Mouse (Mus musculus): ENCODE results near the gene Chic2. TPM values are rescaled to one million over a fixed set of nuclear protein-coding genes. Genes with fewer than 3 reads are reported as not detected.

The Chic2 gene
- 56.8 and 62.3 TPM in 2 replicates for total RNA-seq (2015)
- total RNA-seq (2017), result 41.4 and 49.9 TPM in 2 replicates

- peak; percentile 81 for ATAC-seq (ENCODE audit: poor library complexity, severe bottlenecking)
Measured at GRCm38 (mm10) chr5:75044310-75044904, at the start of gene Chic2. Chic2 (minus strand) TSS chr5:75044774.

- no peak for ATAC-seq (ENCODE audit: poor library complexity, severe bottlenecking)
Measured at GRCm38 (mm10) chr5:75085906-75086305, 41.3 kb upstream of the Chic2 start.

DNA sequence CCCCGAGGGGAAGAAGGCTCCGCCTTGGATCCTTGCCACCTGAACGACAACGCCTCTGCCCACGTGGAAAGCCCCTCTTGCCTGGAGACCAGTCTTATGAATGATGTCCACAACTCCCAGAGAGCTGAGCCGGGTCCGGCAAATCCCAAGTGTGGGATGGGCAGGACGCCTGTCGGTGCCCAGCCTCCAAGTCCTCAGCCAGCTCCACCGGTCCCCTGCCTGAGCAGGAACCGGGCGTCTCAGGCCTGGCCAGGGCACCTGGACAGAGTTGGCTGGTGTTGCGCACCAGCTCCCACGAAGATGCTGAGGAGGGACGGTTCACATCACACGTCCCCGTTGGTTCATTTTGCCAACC is 40.9 kb upstream of the Chic2 start:
- ATAC-seq (ENCODE audit: poor library complexity, severe bottlenecking), result no peak

- no peak for ATAC-seq (ENCODE audit: poor library complexity, severe bottlenecking)
Measured at GRCm38 (mm10) chr5:75084871-75085520, 40.4 kb upstream of the Chic2 start.

DNA sequence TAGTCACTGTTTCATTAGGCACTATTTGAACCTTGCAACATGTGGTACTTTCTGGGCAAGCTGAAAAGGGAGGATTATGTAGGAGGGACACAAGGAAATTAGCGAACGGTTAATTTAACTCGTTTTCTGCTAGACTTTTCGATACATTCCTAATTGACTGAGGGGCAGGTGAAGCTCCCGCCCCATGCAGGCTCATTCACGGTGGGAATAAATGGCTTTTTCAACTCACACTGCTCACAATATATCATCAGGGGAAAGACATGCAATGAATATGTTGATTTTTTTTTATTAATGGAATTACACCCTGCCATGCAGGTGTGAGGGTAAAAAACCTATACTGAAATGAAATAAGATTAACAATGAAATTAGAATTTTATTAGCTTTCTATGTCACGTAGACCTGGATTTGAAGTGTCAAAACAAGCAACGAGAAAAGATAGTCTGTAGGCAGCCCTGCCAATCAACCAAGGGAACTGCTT is 39.9 kb upstream of the Chic2 start:
- no peak for ATAC-seq (ENCODE audit: poor library complexity, severe bottlenecking)

GRCm38 (mm10) chr5:75083591-75084392 is 39.2 kb upstream of the Chic2 start:
- ATAC-seq (ENCODE audit: poor library complexity, severe bottlenecking), result no peak

DNA sequence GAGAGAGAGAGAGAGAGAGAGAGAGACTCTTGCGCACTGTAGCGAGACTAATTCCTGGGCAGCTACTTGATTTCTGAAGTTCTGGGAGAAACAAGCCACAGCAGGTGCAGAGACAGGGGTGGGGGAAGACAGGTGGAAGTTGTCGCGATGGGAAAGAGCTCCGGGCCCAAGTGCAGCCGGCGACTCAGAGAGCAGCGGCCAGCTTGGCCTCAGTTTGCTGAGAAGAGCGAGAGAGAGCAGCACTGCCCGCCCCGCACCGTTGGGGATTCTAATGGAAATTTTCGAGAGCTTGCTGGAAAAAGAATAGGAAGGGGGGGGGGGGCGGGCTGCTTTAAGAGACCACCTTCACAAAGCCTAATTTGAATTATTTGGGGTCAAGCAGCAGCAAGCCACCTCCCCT is 38.5 kb upstream of the Chic2 start:
- ATAC-seq (ENCODE audit: poor library complexity, severe bottlenecking), result no peak

GRCm38 (mm10) chr5:75082439-75082838 is 37.9 kb upstream of the Chic2 start:
- ATAC-seq (ENCODE audit: poor library complexity, severe bottlenecking), result no peak

GRCm38 (mm10) chr5:75079564-75079963 is 35.0 kb upstream of the Chic2 start:
- ATAC-seq (ENCODE audit: poor library complexity, severe bottlenecking), result no peak

DNA sequence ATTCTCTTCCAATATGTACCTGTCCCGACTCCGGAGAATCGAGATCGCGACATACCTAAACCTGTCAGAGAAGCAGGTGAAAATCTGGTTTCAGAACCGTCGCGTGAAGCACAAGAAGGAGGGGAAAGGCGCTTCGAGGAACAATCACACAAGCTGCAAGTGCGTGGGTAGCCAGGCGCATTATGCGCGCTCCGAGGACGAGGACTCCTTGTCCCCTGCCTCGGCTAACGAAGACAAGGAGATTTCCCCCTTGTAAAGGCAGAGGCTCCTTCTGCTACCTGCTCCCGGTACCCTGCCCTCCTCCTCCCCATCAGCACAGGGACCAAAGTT is 32.4 kb upstream of the Chic2 start:
- no peak for ATAC-seq (ENCODE audit: poor library complexity, severe bottlenecking)

GRCm38 (mm10) chr5:75076326-75077050 is 31.9 kb upstream of the Chic2 start:
- ATAC-seq (ENCODE audit: poor library complexity, severe bottlenecking), result no peak

DNA sequence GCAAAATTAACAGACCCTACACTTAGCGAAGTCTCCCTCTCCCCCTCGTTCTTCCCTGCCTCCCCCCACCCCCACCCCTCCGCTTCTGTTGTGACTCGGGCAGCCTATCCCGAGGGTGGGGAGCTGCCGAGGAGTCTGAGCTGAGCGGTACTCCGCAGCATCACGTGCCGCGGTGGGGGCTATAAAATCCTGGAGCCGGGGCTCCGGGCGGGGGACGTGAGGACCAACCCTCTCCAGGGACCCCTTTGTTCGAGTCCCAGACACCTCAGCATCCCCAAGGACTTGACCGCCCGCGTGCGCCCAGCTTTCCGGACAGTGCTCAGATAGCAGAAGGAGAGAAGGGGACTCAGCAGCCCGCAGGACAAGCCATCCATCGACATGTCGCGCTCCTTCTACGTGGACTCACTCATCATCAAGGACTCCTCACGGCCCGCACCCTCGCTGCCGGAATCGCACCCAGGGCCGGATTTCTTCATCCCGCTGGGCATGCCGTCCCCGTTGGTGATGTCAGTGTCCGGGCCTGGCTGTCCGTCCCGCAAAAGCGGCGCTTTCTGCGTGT is 30.9 kb upstream of the Chic2 start, which contains the start of gene Gsx2:
Gene Gsx2, plus strand, starts transcription at position 219 of the 559 bp plus-strand sequence.
- ATAC-seq (ENCODE audit: poor library complexity, severe bottlenecking), result no peak

DNA sequence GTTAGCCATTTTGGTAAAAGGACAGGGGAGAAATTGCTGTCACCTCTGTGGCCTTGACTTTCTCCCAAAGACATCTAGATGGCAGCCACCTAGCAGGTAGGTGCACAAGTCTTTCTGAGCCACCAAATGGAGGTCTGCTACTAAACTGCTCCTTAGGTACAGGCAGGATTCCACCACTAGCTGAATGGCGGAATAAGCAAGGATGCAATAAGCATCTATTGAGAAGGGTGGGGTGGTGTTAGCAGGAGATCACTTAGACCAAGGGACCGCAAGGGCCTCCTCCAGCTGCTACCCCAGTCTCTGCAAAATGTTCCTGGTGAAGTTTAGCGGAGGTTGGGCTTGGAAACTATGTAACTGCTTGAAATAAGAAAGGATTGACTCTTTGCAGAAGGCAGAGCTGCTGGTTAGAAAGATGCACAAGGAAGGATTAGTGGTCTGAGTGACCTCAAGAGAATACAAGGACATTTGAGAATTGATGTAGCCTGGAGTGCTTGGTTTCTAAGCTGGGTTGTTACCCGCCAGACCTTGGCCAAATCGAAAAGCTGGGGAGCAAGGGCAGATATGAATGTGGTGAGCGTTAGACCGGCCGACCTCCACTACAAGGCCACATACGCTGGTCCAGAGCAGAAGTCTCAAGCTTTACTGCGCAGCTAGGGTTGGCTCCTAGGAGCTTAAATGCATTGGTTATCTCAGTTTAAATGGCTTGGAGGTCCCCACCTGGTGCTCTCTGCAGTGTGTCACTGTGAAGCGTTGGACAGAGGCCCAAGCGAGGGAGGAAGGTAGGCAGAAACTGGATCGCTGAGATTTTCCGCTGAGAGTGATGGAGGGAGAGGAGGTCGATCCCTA is 30.2 kb upstream of the Chic2 start:
- no peak for ATAC-seq (ENCODE audit: poor library complexity, severe bottlenecking)

GRCm38 (mm10) chr5:75074132-75074531 is 29.6 kb upstream of the Chic2 start:
- ATAC-seq (ENCODE audit: poor library complexity, severe bottlenecking), result no peak

DNA sequence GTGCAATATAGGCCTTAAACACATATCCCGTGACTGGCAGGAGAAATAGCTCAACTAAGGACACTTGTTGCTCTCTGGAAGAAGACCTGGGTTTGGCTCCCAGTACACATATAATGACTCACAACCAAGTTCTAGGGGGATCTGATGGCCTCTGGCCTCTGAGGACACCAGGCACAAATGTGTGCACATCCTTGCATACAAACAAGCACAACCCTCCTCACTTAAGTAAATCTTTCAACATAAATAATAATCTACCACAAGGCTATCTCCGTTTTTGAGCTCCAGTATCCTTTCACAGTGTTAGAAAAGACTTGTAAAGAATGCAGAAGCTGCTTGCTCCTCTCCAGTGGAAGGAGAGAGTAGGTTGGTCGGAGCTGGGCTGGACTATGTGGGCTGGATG is 29.1 kb upstream of the Chic2 start:
- ATAC-seq (ENCODE audit: poor library complexity, severe bottlenecking), result no peak

DNA sequence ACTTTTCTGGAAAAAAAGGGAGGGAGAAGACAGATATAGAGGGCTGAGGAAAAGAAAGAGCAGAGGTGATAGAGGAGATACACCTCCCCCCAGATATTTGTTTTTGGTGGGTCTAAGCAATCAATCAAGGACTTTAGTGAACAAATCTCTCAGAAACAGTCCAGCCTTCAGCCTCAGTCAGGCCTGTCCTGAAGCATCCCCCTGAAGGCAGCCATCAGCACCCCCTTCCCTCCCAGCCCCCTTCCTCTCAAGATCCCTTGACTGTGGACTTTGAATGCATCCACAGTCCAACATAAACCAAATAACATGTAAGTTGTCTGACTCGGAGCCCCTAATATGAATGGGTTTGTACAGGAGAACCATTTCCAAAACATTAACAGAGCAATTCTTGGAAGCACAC is 28.6 kb upstream of the Chic2 start:
- ATAC-seq (ENCODE audit: poor library complexity, severe bottlenecking), result no peak

DNA sequence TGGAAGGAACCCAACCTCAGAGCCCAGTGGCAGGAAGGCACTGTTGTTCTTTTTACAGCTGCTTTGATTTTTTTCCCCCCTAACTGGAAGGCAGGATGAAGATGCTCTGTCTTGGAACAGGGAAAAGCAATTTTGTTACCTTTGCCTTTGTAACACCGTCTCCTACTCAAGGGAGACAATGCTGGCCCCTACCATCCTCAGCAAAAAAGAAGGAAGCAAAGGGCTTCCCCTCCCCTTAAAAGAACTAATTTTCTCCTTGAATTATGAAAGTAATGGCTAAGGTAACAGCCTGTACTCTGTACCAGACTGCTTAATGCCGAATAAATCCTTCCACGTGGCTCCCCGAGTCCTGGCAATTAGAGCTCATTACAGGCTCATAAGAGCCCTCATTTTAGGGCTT is 28.0 kb upstream of the Chic2 start:
- no peak for ATAC-seq (ENCODE audit: poor library complexity, severe bottlenecking)

DNA sequence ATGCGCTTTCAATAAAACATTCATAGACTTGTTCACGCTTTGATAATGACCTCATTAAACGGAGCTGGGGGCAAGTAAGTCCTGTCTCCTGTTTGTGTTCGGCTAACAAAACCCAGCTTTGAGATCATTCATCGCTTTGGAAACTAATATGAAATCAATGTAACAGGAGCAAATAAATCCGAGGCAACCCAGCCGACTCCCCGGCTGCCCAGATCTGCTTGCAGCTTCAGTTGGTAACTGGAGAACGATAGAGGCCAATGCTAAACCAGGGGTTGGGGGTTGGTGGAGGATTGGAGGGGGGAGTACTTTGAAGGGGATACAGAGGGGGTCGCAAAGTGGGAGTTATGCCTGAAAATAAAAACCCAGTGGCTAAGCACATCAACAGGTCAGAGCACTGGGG is 27.4 kb upstream of the Chic2 start:
- ATAC-seq (ENCODE audit: poor library complexity, severe bottlenecking), result no peak

DNA sequence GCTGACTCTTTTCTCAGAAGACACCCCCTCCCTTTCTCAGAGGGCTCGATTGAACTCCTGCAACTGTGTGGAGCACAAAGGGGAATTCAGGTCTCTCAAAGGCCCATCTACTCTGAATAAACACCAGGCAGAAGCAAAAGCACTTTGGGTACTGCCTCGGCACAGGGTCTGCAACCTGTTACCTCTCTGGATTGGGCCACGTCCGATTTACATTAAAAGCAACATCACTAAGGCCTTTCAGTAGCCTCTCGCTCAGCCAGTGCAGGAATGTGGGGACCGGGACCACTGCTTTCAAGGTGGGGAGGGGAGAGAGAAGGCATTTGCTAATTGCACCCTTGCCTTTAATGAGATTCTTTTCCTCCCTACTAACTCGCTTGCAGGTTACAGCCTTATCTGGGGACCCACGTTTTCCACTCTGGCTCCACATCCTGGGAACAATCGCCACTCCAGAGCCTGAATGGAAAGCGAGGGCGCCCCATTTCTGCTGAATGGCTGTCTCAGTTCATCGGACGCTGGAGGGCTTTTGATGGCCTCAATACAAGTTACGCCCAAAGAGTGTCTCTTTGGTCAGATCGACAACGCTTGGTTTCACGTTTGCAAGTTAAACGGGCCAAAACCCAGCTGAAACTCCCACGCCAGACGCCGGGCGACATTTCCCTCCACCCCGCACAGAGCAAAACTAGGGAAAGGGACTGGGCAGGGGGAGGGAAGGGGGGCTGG is 26.2 kb upstream of the Chic2 start:
- ATAC-seq (ENCODE audit: poor library complexity, severe bottlenecking), result no peak

All from megakaryocyte, adult 5-6 weeks (primary cell).